Mouse (Mus musculus): ENCODE data around the gene Vmn1r71. TPM values are rescaled to one million over a fixed set of nuclear protein-coding genes. Genes with fewer than 3 reads are reported as not detected.
"Not testable (repeated sequence)": the region's sequence is repeated elsewhere in the genome, so short reads cannot be mapped to it uniquely, and the experiment has no call there.

Gene Vmn1r71
- polyA plus RNA-seq (2016; fragmentation: Nextera tagmentation; extraction: Ambion mirVana), result not detected in 2 replicates

DNA sequence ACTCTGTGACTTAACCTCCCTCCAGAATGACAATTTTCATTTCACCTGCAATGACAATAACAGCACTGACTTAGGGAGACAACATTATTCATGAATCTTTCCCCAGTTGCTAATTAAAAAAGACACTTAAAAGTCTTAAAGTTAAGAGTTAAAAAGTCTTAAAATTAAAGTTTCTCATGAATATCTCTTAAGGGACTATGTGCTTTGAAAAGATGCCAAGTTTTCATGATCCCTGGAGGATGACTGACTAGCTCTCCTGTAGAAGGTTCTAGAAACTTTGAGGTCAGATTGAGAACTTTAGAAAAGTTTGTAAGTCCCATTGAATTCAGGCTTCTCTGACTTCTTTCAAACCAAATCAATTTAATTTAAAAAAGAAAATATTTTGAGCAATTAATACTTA lies at the start of gene Vmn1r71:
TSS of gene Vmn1r71 (minus strand) at position 101 of the 400 bp plus-strand sequence.
- H3K4me3 ChIP-seq, result no peak within 1 kb of the TSS
- no peak within 1 kb of the TSS for H3K4me2 ChIP-seq
- no peaks in the 10 kb centered on the region for H3K27me3 ChIP-seq (replicated peaks)
- 0 out of 2 replicates have a peak, but pooled peaks cover 2% of the 10 kb centered on the region for H3K9me3 ChIP-seq (replicated peaks)
- ATAC-seq, result no peak
- H3K36me3 ChIP-seq, result no peaks in the 10 kb centered on the region
- H3K27ac ChIP-seq, result no peak within 1 kb of the TSS
- no peak within 1 kb of the TSS for H3K9ac ChIP-seq
- no peaks in the 10 kb centered on the region for H3K4me1 ChIP-seq

DNA sequence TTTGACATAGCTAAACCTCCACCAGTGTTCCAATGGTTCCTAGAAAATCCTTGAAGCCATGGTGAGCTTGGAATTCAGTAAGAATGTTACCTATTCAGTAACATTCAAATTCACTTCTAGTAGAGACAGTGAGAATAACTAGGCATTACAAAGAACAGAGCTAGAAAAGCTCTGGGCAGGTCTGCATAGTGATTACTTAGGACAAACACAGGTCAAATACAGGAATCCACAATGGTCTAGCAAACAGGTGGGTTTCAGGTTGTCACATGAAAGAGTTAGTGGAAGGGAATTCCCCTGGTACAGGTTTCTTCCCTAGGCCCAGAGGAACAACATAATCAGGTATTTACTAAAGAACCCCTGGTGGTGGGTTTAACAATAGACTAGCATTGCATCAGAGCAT lies 3.4 kb upstream of the Vmn1r71 start:
- ATAC-seq, H3K4me2 ChIP-seq, H3K27ac ChIP-seq: not testable (repeated sequence)

More for the DNA sequence above, 3.4 kb upstream of the Vmn1r71 start:
- not testable (repeated sequence) for H3K9me3 ChIP-seq (replicated peaks); H3K4me1 ChIP-seq; H3K9ac ChIP-seq; H3K4me3 ChIP-seq; H3K36me3 ChIP-seq; H3K27me3 ChIP-seq (replicated peaks)

Other genes with a start within 250 kb of the Vmn1r71 start
- not detected in 2 replicates for gene Vmn1r68, start 195.9 kb downstream of the Vmn1r71 start, polyA plus RNA-seq (2016; fragmentation: Nextera tagmentation; extraction: Ambion mirVana)
- not detected in 2 replicates for gene Vmn1r69, start 140.7 kb downstream of the Vmn1r71 start, polyA plus RNA-seq (2016; fragmentation: Nextera tagmentation; extraction: Ambion mirVana)
- gene Vmn1r70, start 122.8 kb downstream of the Vmn1r71 start, polyA plus RNA-seq (2016; fragmentation: Nextera tagmentation; extraction: Ambion mirVana), result not detected in 2 replicates
- gene Nlrp4b, start 66.6 kb downstream of the Vmn1r71 start, polyA plus RNA-seq (2016; fragmentation: Nextera tagmentation; extraction: Ambion mirVana), result not detected in 2 replicates
- gene Zscan4b, start 150.7 kb upstream of the Vmn1r71 start, polyA plus RNA-seq (2016; fragmentation: Nextera tagmentation; extraction: Ambion mirVana), result not detected in 2 replicates

All from liver, embryonic 12.5 days (tissue).